Mouse (Mus musculus): ENCODE results near the gene Tbcd.

DNA sequence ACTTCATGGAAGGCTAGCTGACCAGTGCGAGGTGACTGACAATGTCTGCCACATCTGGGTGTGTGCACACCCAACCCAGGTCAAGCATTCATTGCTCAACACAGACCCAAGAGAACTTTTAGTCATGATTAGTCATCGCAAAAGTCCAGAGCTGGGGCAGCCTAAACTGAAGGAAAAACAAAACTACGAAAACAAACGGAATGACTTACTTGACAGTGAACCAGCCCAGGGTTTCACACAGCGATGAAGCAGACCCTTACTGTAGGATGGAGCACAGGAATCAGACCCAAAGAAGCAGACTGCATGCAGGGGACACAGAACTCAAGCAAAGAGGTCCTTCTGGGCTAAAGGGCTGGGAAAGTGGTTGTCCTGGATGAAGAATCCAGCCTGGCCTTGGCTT, 200.2 kb downstream of the Tbcd start:
- no peak for TF ChIP-seq POLR2A (IDR thresholded peaks at IDR 0.05; ENCODE audit: extremely low read depth, insufficient read depth, low read length)
- TF ChIP-seq CTCF (IDR thresholded peaks at IDR 0.05; ENCODE audit: low read depth, low read length), result no peak
